Mouse (Mus musculus) adrenal gland, postnatal 14 days (tissue): ENCODE results near the gene Ints1. TPM values are rescaled to one million over a fixed set of nuclear protein-coding genes. Genes with fewer than 3 reads are reported as not detected.

Experiments
- DNase-seq: peaks from one replicate; pipeline ENCODE4 v3.0.0; 2021; ENCODE audit warnings: mixed read lengths
- total RNA-seq: library from RNA; stranded (reverse); gene quantifications from 2 replicates; pipeline ENCODE4 v1.2.3, GENCODE M21; 2021

Ints1 gene
- total RNA-seq, 1 experiment from 2014 or later = 46.7 TPM

DNA sequence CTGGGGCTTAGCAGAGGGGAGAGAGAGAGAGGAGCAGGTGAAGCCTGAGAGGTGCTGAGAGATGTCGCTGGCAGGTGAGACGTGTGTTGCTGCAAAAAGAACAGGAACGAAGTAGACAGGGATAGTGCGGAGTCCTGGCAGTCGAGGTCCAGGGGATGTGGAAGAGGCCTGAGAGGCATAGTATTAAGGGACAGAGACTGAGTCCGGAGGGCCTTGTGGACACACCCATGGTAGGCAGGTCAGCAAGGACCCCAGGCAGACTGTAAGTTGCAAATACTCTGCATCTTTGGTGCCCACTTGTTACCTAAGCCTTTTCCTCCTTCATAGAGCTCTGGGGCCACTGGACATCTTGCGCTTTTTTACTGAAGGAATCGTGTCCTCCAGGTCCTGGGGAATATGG lies 25.8 kb upstream of the Ints1 start:
- no peak for DNase-seq

DNA sequence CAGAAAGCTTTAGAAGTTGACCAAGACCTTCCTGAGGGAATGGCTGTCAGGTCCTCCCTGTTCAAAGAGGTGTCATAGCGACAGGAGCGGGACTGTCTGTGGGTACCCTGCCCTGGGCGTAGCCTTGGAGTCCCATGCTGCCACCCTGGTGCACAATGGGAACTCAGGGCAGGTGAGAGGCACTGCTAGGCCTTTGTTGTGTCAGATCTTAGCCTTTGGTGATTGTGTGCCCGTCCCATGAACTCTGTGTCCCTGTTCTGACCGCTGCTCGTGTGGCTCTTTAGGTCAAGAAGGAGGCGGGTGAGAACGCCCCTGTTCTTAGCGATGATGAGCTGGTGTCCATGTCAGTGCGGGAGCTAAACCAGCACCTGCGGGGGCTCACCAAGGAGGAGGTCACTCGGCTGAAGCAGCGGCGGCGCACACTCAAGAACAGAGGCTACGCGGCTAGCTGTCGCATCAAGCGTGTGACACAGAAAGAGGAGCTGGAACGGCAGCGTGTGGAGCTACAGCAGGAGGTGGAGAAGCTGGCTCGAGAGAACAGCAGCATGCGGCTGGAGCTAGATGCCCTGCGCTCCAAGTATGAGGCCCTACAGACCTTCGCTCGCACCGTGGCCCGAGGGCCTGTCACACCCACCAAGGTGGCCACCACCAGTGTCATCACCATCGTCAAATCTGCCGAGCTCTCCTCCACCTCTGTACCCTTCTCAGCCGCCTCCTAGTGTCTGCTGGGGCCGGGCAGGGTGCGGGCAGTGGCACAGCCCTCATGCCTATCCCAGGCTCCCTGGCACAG lies 24.5 kb upstream of the Ints1 start:
- DNase-seq = no peak

- DNase-seq = no peak
Observed at GRCm38 (mm10) chr5:139799041-139799440, 23.6 kb upstream of the Ints1 start.

- no peak for DNase-seq
Observed at GRCm38 (mm10) chr5:139798168-139798900, 22.9 kb upstream of the Ints1 start.

GRCm38 (mm10) chr5:139797473-139798167 lies 22.1 kb upstream of the Ints1 start:
- peak; percentile 93 for DNase-seq

GRCm38 (mm10) chr5:139796900-139797299 lies 21.4 kb upstream of the Ints1 start:
- peak; percentile 93 for DNase-seq

- DNase-seq = no peak
Observed at GRCm38 (mm10) chr5:139796001-139796620, 20.6 kb upstream of the Ints1 start.

DNA sequence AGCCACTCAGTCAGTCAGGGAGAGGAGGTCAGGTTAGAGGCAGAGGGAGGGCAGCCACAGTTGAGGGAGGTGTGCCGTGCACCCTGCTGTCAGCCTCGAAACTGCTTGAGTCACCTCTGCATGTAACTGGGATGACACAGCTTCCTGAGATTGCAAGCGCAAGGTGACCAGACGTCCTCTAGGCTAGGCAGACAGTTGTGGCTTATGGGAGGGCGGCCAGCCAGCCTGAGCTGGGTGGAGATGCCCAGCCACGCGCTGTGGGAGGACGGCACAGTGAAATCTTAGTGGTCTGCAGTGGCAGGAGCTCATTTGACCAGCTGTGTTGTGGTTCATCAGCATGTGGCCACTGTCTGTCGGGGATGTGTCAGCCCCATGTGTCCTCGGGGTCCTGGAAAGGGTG lies 19.5 kb upstream of the Ints1 start:
- DNase-seq = peak; percentile 76

DNA sequence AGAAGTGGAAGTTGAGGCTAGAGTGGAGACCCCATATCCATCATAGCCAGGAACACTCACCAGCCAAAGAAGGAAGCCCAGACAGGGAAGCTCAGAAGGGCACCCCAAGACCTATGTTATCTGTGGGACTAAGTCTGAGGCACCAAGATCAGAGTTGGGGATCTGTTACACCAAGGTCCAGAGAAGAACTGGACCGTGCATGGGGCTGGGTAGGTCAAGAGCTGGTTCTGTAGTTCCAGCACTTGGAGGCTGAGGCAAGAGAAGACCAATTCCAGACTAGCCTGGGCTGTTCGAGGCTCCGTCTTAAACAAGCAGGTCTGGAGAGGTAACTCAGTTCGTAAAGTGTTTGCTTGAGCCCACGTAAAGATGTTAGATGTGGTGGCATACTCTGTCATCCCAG lies 18.7 kb upstream of the Ints1 start:
- DNase-seq = no peak

- DNase-seq = peak; percentile 59
Observed at GRCm38 (mm10) chr5:139793338-139794089, 18.0 kb upstream of the Ints1 start.

- DNase-seq = no peak
Observed at GRCm38 (mm10) chr5:139792966-139793337, 17.5 kb upstream of the Ints1 start.

GRCm38 (mm10) chr5:139792159-139792775 lies 16.8 kb upstream of the Ints1 start:
- DNase-seq = no peak

DNA sequence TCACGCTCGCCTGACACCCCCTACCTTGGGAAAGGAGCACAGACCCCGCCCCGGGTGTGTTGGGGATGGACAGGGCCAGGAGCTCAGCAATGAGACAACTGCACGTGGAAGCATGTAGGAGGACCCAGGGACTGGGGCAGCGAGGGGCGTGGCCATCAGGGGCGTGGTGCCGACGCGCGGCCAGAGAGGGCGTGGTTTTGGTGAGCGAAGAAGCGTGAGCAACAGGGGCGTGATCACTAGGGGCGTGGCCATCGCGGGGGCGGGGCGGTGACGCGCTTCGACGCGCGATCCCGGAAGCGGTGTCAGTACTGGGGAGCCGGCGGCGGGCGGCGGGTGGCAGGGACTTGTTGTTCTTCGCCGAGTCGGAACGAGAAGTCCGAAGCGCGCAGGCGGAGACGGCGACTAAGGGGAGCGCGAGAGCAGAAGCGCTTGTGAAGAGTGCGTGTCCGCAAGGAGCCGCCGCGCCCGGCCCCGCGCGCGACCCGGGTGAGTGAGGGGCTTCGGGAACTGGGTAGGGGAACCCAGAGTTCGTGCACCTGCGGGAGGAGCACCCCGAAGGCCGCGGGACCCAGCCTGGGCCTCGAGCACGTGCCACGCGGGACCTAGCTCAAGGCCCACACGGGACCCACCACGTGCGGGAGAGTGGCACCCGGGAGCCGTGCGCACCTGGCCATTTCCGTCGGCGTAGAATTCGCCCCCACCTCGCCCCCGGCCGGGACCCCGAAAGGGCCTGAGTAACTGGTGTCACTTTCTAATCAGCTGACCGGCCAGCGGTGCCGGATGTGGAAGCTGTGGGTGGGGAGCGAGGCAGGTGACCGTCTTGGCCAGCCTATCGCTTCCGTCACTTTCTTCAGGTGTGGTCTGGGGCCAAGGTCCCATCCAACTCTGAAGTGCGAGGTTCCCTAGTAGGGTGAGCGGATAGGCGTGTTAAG lies 16.0 kb upstream of the Ints1 start, which contains the start of gene Mafk:
Gene Mafk, plus strand, starts transcription at position 287 of the 932 bp plus-strand sequence.
- DNase-seq = peak; percentile 99

GRCm38 (mm10) chr5:139789466-139789865 lies 14.0 kb upstream of the Ints1 start:
- no peak for DNase-seq

GRCm38 (mm10) chr5:139781406-139781805 lies 5.9 kb upstream of the Ints1 start:
- DNase-seq = peak; percentile 42

GRCm38 (mm10) chr5:139776966-139777365 lies 1.5 kb upstream of the Ints1 start:
- no peak for DNase-seq

GRCm38 (mm10) chr5:139768216-139768615 lies 7.3 kb downstream of the Ints1 start:
- DNase-seq = no peak

DNA sequence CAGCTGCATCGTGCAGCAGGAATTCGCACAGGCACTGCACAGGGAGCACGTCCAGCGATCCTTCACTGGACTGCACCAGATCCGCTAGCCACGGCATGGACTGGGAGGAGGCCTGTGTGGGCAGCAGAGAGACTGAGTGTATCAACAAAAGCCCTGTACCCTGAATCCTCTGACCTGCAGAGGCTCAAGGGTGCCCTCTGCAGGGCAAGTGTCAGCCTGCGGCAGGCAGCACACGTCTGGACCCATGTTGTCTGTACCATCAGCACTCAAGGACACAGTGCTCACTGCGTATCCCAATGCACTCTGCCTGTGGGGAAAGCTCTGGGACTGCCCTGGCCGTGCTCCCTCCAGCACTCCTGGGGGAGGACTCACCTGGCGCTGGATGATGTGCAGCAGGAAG lies 11.2 kb downstream of the Ints1 start:
- DNase-seq = no peak

GRCm38 (mm10) chr5:139758096-139758495 lies 17.4 kb downstream of the Ints1 start:
- no peak for DNase-seq

DNA sequence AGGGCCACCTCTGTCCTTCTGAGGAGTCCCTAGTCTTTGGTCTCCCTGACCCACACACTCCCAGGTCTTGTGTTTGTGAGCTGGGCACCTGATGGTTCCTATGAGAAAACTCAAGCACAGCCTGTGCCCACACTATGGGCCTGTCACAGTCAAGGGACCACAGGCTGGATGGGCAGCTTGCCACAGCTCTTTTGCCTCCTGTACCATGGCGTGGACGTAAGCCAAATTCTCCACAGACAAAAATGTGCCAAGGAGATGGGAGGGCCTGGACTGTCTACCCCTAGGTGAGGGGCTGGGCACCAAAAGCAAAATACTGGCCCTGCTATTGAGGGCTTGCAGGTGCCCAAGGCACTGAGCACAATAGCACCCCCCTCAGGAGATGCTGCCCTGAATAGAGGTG lies 18.9 kb downstream of the Ints1 start:
- no peak for DNase-seq
